In the genomic region with DNA sequence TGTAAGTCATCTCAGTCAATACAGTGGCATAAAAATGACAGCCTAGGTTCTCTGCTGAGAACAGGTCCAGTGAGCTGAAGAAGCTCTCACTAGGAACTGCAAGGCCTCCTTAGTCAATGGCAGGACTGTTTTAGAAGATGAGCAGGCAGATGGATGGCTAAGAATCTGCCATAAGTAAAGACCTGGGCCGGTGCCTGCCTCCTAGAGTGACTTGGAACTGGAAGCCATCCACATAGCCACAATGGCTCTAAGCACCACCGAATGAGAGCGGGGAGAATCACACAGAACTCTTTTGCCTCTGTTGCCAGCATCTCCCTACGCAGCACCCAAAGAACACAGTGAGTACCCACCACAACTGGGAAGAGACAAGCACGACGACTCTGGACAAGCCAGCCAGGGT, we compare ENCODE assay signal across 12 mouse cellular contexts.
"Had no signal": no experiment of that assay in that cellular context is flagged by ENCODE, and none has a peak within 500 bp of the region (broad histone marks: within the 10 kb centered on the region; RNA-seq: fewer than 3 reads in every experiment).

No protein-coding gene starts in this region.

- H3K4me2 ChIP-seq: limb, embryonic 13.5 days had no signal

- H3K9ac ChIP-seq: limb, embryonic 13.5 days; liver, embryonic 14.5 days had no signal

- H3K4me3 ChIP-seq: limb, embryonic 13.5 days; myocyte had no signal

- H3K27ac ChIP-seq: kidney, postnatal 0 days; limb, embryonic 13.5 days; liver, embryonic 14.5 days; stomach, postnatal 0 days had no signal

- H3K36me3 ChIP-seq: limb, embryonic 13.5 days had no signal

- H3K9me3 ChIP-seq: limb, embryonic 13.5 days had no signal

- DNase-seq: kidney, adult 8-10 months; kidney, postnatal 36 days; layer of hippocampus, adult 9-11 months; layer of hippocampus, postnatal 36 days; lung, adult 18-20 months; midbrain, embryonic 14.5 days; right cerebral cortex, postnatal 4 days had no signal
